Mouse (Mus musculus): ENCODE data around the gene Irak1bp1. TPM values are rescaled to one million over a fixed set of nuclear protein-coding genes. Genes with fewer than 3 reads are reported as not detected.

Irak1bp1 gene
- 1.7 TPM for polyA plus RNA-seq (2017; shearing (Covaris generic))

GRCm38 (mm10) chr9:82829007-82829689, at the start of gene Irak1bp1:
Gene Irak1bp1 (plus strand): TSS chr9:82829540.

Other genes with a start within 250 kb of the Irak1bp1 start
- gene Phip, start 146.0 kb downstream of the Irak1bp1 start, polyA plus RNA-seq (2017; shearing (Covaris generic)), result 104 TPM